Mouse (Mus musculus): ENCODE results near the gene Gdf1.

The Gdf1 gene

GRCm38 (mm10) chr8:70364066-70364465 is 34.4 kb downstream of the Gdf1 start:
- DNase-seq (ENCODE audit: low spot score), result peak; percentile 62

DNA sequence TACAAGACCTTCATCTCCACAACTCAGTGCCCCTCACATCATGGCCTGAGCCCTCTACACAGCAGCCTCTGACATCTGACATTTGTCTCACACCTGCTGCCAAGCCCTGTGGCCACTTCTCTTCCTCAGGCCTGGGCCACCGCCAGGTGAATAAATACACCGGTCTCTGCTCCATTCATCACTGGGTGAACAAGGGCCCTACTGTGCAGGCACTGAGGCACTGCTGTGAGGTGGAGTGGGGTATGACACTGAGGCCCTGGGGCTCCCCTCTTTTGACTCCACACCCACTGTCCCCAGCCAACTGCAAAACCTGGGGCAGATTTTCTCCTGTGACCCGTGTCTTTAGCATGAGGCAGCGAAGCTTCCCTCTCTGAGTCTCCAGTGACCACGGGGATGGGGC is 37.0 kb downstream of the Gdf1 start:
- no peak for DNase-seq (ENCODE audit: low spot score)

GRCm38 (mm10) chr8:70370476-70370875 is 40.9 kb downstream of the Gdf1 start:
- no peak for DNase-seq (ENCODE audit: low spot score)

DNA sequence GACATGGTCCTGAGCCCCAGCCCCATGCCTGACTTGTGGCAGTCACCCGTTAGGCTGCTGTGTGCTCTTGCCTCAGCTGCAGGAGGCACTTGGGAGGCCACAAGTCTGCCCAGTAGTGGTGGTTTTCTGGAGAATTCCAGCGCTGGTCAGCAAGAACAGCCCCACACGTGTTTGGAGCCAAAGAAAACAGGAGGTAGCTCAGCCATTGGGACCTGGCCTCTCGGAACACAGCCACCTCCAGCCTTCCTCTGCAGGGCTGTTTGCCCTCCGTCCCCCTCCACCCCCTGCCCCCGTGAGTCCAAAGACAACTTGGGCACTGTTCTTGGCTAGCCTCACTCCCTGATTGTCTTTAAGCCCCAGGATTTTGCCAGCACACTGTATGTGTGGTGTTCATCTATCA is 42.3 kb downstream of the Gdf1 start:
- DNase-seq (ENCODE audit: low spot score), result no peak

- DNase-seq (ENCODE audit: low spot score), result no peak
Measured at GRCm38 (mm10) chr8:70373397-70374317, 44.0 kb downstream of the Gdf1 start, which contains the start of gene Comp. Gene Comp (plus strand): TSS chr8:70373558.

- peak; percentile 93 for DNase-seq (ENCODE audit: low spot score)
Measured at GRCm38 (mm10) chr8:70374318-70374927, 44.8 kb downstream of the Gdf1 start.

GRCm38 (mm10) chr8:70375212-70375859 is 45.7 kb downstream of the Gdf1 start:
- DNase-seq (ENCODE audit: low spot score), result no peak

DNA sequence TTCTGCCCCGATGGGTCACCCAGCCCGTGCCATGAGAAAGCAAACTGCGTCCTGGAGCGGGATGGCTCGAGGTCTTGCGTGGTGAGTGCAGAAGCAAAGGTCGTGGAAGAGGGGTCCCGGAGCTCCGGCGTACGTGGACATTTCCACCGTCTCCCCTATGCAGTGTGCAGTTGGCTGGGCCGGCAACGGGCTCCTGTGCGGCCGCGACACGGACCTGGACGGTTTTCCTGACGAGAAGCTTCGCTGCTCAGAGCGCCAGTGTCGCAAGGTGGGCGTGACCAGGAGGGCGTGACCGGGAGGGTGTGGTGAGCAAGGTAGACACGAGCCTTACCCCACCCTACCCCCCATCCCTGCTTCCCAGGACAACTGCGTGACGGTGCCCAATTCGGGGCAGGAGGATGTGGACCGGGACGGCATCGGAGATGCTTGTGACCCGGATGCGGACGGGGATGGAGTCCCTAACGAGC is 46.7 kb downstream of the Gdf1 start:
- DNase-seq (ENCODE audit: low spot score), result peak; percentile 65

GRCm38 (mm10) chr8:70377049-70377448 is 47.4 kb downstream of the Gdf1 start:
- no peak for DNase-seq (ENCODE audit: low spot score)

GRCm38 (mm10) chr8:70380069-70380468 is 50.5 kb downstream of the Gdf1 start:
- no peak for DNase-seq (ENCODE audit: low spot score)
